Mouse (Mus musculus) lung, postnatal 4 days (tissue): ENCODE measurements around the gene Fibcd1.
A peak's percentile ranks its signal among the peaks of the same experiment; 100 is the strongest.

Experiments used
- DNase-seq, 2 experiments: peaks; one replicate each; pipeline ENCODE4 v3.0.0; 2021

Fibcd1 gene

DNA sequence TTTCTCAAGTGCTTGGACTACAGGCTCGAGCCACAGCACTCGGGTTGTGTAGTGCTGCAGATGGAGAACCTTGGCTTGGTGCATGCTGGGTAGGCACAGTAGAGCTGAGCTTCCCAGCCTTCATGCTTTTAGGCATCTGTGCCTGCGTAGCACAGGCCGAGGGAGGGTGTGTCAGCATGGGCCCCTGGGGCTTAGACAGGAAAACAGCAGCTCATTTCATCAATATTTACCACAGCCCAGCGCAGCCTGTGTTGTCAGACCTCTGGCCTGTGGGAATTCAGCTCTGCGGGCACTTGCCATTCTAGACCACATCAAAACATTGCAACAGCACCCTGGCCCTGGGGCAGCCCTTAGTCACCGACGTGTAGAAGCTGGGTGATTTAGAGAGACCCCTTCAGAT lies 10.2 kb upstream of the Fibcd1 start:
- DNase-seq = peak in 1 of 2 experiments; percentile 48

DNA sequence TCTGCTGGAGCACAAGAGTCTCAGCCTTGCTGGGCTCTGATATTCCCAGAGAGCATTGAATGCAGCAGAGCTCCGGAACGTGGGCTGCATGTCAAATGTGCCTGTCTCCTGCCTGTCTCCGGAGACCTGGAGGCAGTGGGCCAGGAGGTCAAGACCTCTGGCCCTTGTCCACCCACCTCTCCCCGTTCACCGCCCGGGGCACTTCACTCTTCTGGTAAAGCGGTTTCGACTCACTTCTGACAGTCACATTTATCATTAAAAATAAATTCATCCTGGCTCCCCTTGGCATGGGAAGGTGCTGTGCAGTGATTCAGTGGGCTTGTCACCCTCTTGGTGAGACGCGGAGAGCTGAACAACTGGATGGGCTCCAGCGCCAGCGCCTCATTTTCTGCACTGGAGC lies 4.3 kb upstream of the Fibcd1 start:
- DNase-seq = no peak

- DNase-seq = peak; percentile 33 to 42
These were observed 2.1 kb upstream of the Fibcd1 start for GRCm38 (mm10) chr2:31847908-31848307.

GRCm38 (mm10) chr2:31846692-31847660 lies 1.2 kb upstream of the Fibcd1 start:
- no peak for DNase-seq

GRCm38 (mm10) chr2:31845512-31845895 lies 301 bp downstream of the Fibcd1 start:
- no peak for DNase-seq

DNA sequence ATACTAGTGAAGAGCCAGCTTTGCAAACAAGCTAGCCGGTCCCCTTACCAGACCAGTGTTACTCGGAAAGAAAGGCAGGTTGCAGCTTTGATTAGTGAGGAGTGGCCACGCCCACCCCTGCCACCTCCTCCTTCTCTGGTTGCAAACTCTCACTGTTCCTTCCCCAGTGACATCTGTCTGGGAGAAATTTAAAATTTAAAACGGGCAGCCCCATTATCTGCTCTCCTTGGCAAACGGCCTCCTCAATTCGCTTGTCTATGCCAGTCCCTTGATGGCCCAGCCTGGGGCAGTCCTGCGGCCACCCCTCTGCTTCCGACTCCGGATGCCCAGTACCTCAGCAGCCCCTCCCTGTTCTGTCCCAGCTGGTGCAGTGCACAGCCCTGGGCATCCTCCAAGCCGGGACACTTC lies 1.1 kb downstream of the Fibcd1 start:
- DNase-seq = no peak

GRCm38 (mm10) chr2:31838868-31839267 lies 6.9 kb downstream of the Fibcd1 start:
- DNase-seq = no peak

DNA sequence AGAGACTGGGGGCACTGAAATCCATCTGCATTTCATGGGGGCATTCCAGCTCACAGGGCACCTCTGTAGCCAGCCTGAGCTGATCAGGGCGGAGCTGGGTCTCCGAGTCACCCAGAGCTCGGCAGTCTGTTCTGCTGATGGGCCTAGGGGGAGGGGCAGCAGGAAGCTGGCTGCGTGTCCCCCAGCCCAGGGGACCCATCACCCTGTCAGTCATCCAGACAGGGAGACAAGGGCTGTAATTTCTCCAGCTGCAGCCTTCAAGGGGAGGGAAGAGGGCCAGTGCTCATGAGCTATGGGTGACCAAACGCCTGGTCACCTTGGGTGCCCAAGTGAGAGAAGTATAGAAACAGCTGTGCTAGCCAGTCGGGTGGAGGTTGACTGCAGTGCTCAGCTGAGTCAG lies 8.8 kb downstream of the Fibcd1 start:
- no peak for DNase-seq

DNA sequence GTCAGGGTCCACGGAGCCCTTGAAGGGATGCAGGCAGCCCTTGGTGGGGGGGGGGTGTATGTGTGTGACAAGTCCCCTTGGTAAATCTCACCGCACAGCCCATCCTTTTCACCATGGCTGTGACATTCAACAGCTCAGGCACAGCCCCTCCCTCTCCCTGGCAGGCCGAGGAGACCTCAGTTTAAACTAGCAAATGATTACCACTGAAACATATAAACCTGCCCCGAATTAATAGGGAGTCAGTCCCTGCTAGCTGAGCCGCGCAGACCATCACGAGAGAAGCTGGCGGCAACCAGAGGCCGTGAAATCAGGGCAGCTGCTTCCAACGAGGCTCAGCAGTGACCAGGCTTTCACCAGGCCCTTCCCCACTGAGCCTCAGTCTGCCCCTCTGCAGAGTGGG lies 9.7 kb downstream of the Fibcd1 start:
- DNase-seq = no peak

DNA sequence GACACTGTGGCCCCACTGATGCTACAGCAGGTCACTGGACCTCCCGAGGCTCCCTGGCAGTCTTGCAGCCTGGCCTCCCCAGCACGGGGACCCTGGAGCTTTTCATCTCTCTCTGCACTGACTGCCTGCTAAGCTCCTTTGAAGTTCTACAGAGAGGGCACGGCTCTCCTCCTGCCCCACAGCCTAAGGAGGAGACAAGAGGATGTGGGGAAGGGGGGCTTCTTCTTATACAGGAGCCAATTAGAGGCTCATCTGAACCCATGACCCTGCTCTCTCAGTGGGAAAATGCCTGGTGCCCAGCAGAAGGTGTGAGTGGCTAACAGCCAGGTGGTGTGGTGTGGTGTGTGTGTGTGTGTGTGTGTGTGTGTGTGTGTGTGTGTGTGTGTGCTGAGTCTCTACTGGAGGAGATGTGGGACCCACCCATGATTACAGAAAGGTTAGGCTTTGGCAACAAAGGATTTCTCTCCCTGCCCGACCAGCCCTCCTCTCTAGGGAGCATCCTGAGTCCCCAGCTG lies 17.4 kb downstream of the Fibcd1 start:
- DNase-seq = no peak

- DNase-seq = peak; percentile 60 to 72
These were observed 17.9 kb downstream of the Fibcd1 start for GRCm38 (mm10) chr2:31827877-31828276.

DNA sequence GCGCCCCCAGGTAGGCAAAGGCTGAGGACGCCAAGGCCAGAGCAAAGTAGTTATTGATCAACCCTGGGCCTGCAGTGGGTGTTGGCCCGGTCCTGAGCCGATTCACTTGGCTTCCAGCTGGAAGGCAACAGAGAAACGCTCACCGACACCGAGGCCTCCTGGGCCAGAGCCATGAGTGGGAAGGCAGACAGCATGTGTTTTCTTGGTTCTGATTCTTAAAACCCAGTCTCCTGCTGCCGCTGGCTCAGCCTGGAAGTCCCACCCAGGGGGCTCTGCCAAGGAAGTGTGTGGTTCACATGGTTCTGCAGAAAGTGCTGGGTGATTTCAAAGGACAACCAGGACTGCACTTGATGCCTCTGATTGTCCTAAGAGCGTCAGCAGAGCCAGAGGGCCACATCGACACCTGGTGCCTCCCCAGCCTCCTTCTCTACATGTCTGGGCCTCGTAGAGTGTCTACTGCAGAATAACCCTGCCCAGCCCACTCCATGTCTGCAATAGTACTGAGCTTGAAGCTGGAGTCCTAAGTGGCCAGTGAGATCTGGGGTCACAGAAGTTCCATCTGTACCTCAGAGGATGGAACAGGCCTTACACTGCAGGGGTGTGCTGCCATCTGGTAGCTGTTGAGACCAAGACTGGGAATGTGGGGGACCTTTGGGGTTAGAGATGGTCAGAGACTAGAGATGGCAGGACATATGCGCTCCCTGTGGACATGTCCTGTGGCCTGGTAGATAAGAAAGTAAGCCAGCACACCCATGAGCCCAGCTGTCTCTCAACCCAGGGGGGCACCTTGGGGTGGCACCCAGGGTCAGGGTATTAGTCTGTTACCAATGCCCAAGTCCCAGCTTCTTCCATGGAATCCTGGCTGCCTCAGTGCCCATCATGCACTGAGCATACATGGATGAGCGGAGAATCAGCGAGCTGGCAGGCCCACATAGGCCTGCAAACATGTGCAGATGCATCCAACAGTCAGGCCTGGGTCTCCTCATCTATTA lies 19.4 kb downstream of the Fibcd1 start:
- no peak for DNase-seq

- DNase-seq = peak in 1 of 2 experiments; percentile 39
These were observed 20.3 kb downstream of the Fibcd1 start for GRCm38 (mm10) chr2:31825469-31825911.

DNA sequence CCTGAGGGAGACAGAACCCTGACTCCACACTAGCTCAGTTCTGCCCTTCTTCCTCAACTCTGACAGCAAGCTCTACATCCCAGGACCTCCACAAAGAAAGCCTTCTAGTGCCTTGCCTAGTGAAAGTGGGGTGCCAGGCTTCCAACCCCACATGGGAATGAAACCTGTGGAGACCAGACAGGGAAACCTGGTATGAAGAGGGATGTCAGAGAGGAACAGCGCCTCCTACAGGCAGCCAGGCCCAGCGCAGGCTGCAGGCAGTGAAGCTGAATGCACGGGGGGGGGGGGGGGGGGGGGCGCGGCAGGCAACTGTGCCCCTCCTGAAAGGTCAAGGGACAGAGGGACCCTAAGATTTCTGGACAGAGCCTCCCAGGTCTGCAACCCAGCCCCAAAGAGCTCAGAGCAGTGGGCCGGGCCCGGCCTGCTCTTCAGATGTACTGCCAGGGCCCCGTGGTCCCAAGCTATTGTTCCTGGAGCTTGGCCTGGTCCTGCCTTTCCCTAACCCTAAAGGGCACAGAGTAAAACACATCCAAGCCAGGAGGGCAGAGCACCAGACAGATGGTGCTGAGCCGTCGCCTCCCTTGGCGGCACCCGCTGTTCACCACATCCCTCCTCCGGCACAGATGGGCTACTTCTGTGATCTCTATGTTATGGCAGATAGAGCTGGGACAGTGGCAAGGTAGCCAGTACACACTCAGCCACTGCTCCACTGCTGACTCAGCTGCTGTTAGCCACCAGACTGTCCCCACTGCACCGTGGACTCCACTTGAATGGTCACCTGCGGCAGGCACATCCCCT lies 21.7 kb downstream of the Fibcd1 start:
- DNase-seq = peak; percentile 29 to 53

DNA sequence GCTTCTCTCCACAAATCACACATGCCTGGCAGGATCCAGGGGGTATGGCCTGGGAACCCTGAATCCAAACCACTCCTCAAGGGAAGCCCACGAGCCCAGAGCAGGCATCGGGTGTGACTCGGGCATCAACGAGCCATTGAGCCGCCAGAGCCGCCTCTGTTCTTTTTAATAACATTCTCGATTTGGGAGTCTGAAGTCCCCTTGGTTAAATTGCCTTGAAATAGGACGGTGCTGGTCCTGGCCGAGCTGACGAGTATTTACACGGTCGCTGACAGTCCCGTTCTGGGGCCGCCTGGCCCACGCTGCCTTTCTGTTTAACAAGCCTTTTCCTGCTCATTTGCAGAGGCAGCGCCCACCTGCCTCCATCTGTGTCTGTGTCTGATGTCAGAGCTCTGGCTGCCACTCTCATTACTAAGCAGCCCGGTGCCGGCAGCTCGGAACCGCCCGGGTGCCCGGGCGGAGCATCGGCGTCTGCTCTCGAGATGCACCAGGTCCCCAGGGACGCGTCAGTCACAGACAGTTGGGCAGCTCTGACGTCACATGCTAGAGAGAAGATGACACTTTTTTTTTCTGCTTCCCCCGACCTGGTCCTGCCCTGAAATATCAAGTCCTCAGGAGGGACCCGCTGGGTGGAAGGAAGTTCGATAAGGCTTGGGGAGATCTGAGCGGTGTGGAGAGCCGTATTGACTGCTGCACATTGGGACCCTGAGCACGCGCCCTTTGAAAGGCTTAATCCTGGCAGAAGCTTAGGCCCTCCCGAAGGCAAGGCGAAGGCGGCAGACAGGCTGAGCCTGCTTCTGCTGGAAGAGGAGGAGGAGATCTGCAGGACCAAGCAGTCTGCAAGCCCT lies 23.1 kb downstream of the Fibcd1 start:
- peak in 1 of 2 experiments; percentile 58 for DNase-seq

DNA sequence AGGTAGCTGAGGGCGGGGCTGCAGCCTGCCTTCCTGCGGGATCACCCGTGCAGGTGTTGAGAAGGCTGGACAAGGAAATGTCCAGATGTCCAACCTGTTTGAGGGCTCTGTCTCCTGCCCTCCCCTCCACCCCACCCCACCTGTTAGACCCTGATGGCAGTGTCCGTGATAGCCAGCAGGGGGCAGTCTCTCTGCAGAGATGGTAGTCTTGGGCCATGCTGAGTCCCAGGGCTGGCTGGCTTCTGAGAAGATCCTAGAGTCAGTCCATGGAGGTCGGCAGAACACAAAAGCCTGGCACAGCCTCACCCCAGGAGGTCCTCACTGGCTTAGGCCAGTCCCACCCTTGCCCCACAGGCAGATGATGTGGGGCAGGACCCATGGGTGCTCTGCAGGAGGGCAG lies 30.4 kb downstream of the Fibcd1 start:
- peak; percentile 63 to 73 for DNase-seq

- no peak for DNase-seq
These were observed 31.1 kb downstream of the Fibcd1 start for GRCm38 (mm10) chr2:31814699-31815098.

DNA sequence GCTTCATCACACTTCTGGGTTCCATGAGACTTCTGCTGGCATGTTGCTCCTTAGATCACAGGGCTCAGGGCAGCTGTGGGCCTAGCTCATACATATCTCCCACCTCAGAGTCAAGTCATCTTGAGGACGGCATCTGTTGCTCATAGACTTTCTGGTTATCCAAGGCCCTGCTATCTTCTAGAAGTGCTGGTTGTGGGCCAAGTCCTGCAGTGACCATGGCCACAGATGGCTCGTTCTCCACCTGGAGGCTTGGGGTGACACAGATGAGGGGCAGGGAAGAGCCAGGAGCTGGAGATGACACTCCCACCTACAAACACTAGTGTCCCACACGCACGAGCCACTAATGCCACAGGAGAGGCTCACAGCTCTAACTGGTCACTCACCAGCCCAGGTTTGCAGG lies 32.2 kb downstream of the Fibcd1 start:
- no peak for DNase-seq

DNA sequence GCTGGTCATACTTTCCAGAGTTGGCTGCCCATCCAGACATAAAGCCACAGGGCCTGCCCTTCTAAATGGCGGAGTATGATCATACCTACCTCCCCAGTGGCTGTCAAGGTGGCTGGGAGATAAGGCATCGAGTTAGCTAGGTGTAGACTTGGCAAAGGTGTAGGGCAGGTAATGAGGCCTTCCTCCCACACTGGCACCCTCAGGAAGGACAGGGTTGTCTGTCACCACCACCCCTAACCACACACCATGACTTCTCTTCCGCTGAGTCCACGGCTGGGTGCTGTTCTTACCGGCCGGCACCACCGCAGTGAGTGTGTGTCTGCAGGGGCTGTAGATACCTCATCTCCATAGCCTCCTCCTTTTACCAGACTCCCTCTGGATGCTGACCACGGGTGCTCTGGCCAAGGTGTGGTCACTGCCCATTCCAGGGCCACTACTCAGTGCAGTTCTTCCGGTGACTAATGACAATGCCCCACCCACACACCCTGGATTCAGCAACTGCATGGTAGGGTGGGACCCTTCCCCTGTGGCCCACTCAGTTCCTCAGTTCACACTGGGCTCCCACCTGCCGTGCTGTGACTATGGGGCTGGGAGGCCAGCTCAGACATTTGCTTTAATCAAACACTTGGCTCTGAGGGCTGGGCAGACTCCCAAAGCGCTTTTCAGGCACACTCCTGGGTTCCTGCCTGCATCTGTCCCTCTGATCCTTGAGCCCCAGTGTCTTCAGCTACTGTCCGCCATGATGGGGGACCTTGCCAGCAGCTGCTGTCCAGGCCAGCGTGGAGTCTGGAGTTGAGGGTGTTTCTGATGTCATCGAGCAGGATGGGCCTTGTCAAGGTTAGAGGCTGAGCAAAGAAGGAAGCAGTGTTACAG lies 34.5 kb downstream of the Fibcd1 start:
- DNase-seq = peak in 1 of 2 experiments; percentile 45

DNA sequence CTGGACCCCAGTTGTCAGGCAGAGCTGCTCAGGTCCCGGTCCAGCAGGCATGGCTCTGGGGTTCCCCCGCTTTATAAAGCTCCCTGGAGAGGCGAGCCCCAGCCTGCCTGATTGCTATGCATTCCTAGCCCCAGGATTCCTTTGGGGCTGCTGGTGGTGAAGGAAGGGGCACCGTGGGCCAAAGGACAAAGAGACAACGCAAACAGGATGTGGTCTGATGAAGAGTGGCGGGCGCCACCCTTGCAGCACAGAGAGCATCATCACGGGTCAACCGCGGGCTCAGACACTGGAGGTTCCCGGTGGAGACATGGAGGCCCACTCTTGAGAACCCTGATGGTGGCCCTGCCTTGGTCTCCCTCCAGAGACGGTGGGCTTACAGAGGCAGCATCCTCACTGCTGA lies 35.4 kb downstream of the Fibcd1 start, which contains the start of gene Qrfp:
Qrfp (minus strand) TSS at position 137 of the 400 bp plus-strand sequence.
- peak in 1 of 2 experiments; percentile 45 for DNase-seq
